Mouse (Mus musculus) liver, embryonic 11.5 days (tissue): Measurements from ENCODE around the gene Ptprj. TPM values are rescaled to one million over a fixed set of nuclear protein-coding genes. Genes with fewer than 3 reads are reported as not detected.
A peak's percentile ranks its signal among the peaks of the same experiment; 100 is the strongest.

Experiments used
- ATAC-seq: fragments of 200-750 bp; cut with Nextera tagmentation; replicated peaks from 2 replicates; pipeline ENCODE4 v1.8.0; 2017; ENCODE audit warnings: moderate number of reproducible peaks, mild to moderate bottlenecking, moderate TSS enrichment, moderate library complexity; ENCODE audit not compliant: low FRiP score
- DNase-seq: peaks from one replicate; pipeline ENCODE4 v3.0.0-alpha.2; 2017; ENCODE audit warnings: low spot score
- H3K27ac ChIP-seq: fragments of 300-500 bp; sonication (generic); 2 replicates; pipeline ENCODE4 v1.5.1; 2014; ENCODE audit warnings: mild to moderate bottlenecking, low read depth, low read length, control low read depth
- H3K27me3 ChIP-seq: fragments of 300-500 bp; sonication (generic); replicated peaks from 2 replicates; pipeline ENCODE4 v1.6.1; 2014; ENCODE audit warnings: low read length, mixed read lengths; ENCODE audit not compliant: control insufficient read depth, insufficient read depth
- H3K36me3 ChIP-seq: fragments of 300-500 bp; sonication (generic); 2 replicates; pipeline ENCODE4 v1.6.1; 2014; ENCODE audit warnings: mild to moderate bottlenecking, low read length, moderate library complexity, mixed read lengths; ENCODE audit not compliant: control insufficient read depth, insufficient read depth
- H3K4me1 ChIP-seq: fragments of 300-500 bp; sonication (generic); replicated peaks from 2 replicates; pipeline ENCODE4 v1.6.1; 2014; ENCODE audit warnings: low read length, mixed read lengths; ENCODE audit not compliant: control insufficient read depth, insufficient read depth
- H3K4me2 ChIP-seq: fragments of 300-500 bp; sonication (generic); 2 replicates; pipeline ENCODE4 v1.6.1; 2014; ENCODE audit warnings: mild to moderate bottlenecking, control low read depth, moderate library complexity
- H3K4me3 ChIP-seq: fragments of 300-500 bp; sonication (generic); 2 replicates; pipeline ENCODE4 v1.5.1; 2014; ENCODE audit warnings: low read depth, low read length, control low read depth
- H3K9ac ChIP-seq: fragments of 300-500 bp; sonication (generic); 2 replicates; pipeline ENCODE4 v1.6.1; 2014; ENCODE audit warnings: low read depth, low read length, control low read depth
- H3K9me3 ChIP-seq: fragments of 300-500 bp; sonication (generic); 2 replicates; pipeline ENCODE4 v1.6.1; 2016; ENCODE audit warnings: low read length, inconsistent platforms, mixed read lengths; ENCODE audit not compliant: control insufficient read depth
- WGBS: fragments of 180-500 bp; shearing (Covaris S2); extraction: QIAGEN DNeasy Blood & Tissue Kit; methylation state at CpG from one replicate; pipeline ENCODE4 v1.1.7; 2014; 5-methylcytosine and 5-hydroxymethylcytosine counted together
- polyA plus RNA-seq: library from polyadenylated mRNA; unstranded; fragments of >200 nt; fragmentation: Nextera tagmentation; extraction: Ambion mirVana; gene quantifications from 2 replicates; pipeline ENCODE4 v1.2.1, GENCODE M21; 2014

Ptprj gene
- polyA plus RNA-seq, 1 experiment from 2014 or later: 5.1 TPM

DNA sequence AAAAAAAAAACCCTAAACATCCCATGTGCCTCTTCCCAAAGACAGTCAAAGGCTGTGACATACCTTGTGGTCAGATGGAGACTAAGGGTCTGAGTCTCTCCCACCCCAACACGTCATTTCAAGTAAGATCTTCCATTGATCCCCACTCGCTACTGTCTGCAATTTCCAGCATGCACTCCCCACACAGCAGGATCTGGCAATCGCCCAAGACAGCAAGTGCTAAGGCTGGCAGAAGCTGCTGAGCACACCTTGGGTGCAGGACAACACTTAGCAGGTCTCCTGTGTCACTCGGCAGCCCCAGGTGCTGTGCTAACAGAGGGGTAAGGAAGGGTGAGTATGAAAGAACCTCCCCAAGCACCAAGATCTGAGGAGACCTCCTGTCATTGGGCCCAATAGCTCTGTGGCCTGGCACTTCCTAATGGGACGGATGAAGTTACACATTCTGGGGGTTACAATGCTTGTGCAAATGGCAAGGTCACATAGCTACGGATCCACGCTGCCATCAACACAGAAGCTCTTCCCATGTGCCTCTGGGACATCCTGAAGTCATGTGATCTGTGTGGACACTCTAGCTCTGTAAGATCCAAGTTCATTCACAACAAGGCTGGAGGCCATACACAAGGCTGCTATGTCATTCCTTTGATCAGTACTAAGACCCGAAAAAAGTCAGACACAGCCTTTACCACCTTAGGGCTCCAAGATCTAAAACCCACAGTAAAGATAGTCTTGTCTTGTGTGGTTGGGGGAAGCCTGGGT, 13.5 kb downstream of the Ptprj start:
- peak overlapping the region; percentile 47 for H3K4me2 ChIP-seq
- peak overlapping the region; percentile 57 for H3K9ac ChIP-seq
- WGBS: 72% methylated on average over 8 of the region's 8 CpGs
- peaks cover 50% of the 10 kb centered on the region for H3K4me1 ChIP-seq
- no peaks in the 10 kb centered on the region for H3K36me3 ChIP-seq
- peak overlapping the region; percentile 88 for H3K27ac ChIP-seq
- no peak for ATAC-seq
- H3K4me3 ChIP-seq: no peak overlapping the region
- no peaks in the 10 kb centered on the region for H3K27me3 ChIP-seq
- no peak for DNase-seq
- no peaks in the 10 kb centered on the region for H3K9me3 ChIP-seq

DNA sequence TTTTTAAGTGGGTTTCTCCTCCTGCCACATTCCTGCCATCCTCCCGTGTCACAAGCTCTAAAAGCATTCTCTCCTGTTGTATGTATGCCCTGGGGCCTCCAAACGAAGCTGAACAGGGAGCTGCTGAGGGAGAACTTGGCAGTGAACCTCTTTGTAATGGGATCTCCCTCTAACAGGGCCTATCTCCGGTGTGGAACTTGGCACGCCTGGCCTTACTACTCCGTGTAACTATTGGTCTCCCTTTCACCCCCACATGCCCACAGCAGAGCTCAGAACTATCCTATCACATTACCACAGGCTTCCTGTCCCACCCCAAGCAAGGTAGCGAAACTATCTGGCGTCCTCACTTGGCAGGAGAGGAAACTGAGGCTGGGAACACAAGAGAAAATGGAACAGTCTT, 14.4 kb downstream of the Ptprj start:
- DNase-seq (no peak), ATAC-seq (peak; percentile 84)
- peaks cover 59% of the 10 kb centered on the region for H3K4me1 ChIP-seq
- H3K36me3 ChIP-seq: no peaks in the 10 kb centered on the region
- H3K27me3 ChIP-seq: no peaks in the 10 kb centered on the region
- H3K27ac ChIP-seq: peak overlapping the region; percentile 88
- 36% methylated on average over 7 of the region's 7 CpGs for WGBS
- H3K4me3 ChIP-seq: no peak overlapping the region
- H3K4me2 ChIP-seq: peak overlapping the region; percentile 47
- H3K9ac ChIP-seq: peak overlapping the region; percentile 57
- H3K9me3 ChIP-seq: no peaks in the 10 kb centered on the region

DNA sequence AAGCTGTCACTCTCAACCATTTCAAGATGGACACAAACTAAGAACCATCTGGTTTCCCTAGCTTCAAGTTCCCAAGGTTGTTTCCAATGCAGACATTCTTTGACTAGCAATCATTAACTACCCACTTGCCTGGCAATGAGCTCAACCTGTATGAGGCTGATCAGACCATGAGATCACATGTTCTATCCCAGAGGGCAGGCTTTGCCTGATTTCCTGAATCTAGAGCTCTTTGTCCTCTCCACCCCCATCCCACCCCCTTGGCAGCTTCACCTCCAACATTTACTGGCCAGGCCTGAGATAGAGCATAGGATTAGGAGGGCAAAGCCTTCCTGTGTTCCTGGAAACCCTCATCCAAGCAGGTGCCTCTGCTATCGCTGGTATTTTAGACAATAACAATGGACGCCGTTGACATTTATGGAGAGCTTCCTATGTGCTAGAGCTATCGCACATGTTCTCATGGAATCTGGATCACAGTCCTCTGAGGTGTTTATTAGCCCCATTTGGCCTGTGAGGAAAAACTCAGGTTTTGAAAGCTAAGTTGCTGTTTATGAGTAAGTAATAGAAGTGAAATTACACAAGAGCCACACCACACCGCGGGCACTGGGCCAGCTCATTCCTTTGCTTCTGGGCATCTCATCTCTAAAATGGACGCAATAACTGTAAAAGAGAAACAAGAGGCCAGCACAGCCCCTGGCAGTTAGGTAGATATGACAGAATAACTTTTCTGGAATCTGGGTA, 15.1 kb downstream of the Ptprj start:
- Histone ChIP-seq H3K27ac (peak overlapping the region; percentile 88), H3K4me3 (no peak overlapping the region), H3K36me3 (no peaks in the 10 kb centered on the region), H3K9me3 (no peaks in the 10 kb centered on the region), H3K4me1 (peaks cover 66% of the 10 kb centered on the region), H3K4me2 (peak overlapping the region; percentile 47), H3K9ac (peak overlapping the region; percentile 57), H3K27me3 (no peaks in the 10 kb centered on the region)
- ATAC-seq (no peak), DNase-seq (no peak)
- 88% methylated on average over 7 of the region's 7 CpGs for WGBS

DNA sequence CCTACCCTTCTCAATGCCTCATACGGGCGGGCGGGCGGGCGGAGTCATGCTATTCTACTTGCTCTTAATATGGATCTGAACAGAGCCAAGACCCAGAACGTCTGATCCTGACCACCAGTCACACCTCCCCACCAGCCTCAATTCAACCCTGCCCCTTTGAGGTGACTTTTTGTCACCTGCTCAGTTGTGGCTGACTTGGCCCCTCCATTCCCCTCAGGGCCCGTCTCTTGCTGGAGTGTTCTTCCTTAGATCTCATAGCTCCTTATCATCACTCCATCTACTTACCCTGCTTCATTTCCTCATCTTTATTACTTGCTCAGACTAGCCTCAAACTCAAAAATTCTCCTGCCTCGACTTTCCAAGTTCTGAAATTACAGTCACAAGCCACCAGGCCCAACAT, 15.9 kb downstream of the Ptprj start:
- Histone ChIP-seq H3K4me3 (no peak overlapping the region), H3K27ac (0 out of 2 replicates have a peak overlapping the region, but pooled peaks have one; percentile 4), H3K27me3 (no peaks in the 10 kb centered on the region), H3K9ac (no peak overlapping the region), H3K36me3 (no peaks in the 10 kb centered on the region), H3K4me2 (no peak overlapping the region), H3K9me3 (no peaks in the 10 kb centered on the region), H3K4me1 (peaks cover 73% of the 10 kb centered on the region)
- no peak for DNase-seq
- no peak for ATAC-seq
- WGBS: 69% methylated on average over 8 of the region's 8 CpGs

DNA sequence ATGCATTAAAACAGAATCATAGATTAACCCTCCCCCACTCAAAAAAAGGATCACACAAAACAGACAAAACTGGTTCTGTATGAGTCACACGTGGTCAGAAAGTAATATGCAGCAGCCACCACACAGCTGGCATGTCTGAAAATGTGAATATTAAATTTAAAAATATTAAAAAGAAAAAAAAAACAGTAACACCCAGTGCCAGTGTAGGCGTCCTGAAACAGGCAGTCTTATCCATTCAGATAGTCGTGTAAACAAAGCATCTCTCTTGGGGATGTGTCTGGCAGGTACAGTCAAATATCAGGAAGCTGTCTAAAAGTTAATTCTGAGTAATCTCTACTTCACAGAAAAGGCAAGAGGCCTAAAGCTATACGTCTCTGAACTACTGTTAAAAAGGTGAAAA, 17.3 kb downstream of the Ptprj start:
- no peak overlapping the region for H3K9ac ChIP-seq
- H3K4me3 ChIP-seq: no peak overlapping the region
- no peaks in the 10 kb centered on the region for H3K36me3 ChIP-seq
- H3K4me2 ChIP-seq: no peak overlapping the region
- no peak for DNase-seq
- 47% methylated on average over 4 of the region's 4 CpGs for WGBS
- peaks cover 85% of the 10 kb centered on the region for H3K4me1 ChIP-seq
- H3K27me3 ChIP-seq: no peaks in the 10 kb centered on the region
- H3K27ac ChIP-seq: peak overlapping the region; percentile 64; the same call in 1 of the 2 replicates
- no peaks in the 10 kb centered on the region for H3K9me3 ChIP-seq
- no peak for ATAC-seq

DNA sequence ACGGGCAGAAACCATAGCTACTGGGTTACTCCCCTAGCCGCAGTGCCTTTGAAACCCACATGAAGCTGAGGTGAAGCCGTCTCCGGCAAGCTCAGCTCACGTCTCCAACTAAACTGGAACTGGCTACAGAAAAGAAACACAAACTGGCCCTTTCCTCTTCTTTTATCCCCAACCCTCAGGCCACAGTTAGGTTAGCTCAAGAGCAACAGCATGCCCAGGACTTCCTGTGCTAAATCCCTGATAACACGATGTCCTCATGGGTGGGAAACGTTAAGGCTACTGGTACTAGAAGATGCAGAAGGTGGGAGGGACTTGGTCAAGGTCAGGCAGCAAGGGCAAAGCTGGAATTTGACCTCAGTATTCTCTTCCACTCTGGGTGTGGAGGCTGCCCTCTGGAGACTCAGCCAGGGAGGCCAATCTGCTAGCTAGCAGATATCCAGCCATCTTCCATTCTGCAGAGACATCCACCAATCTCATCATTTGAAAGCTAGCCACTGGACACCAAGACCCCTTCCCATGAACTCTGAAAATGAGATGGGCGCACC, 18.2 kb downstream of the Ptprj start:
- peak overlapping the region; percentile 98; the same call in 1 of the 2 replicates for H3K27ac ChIP-seq
- no peaks in the 10 kb centered on the region for H3K36me3 ChIP-seq
- peak overlapping the region; percentile 28; the same call in 1 of the 2 replicates for H3K9ac ChIP-seq
- no peaks in the 10 kb centered on the region for H3K9me3 ChIP-seq
- ATAC-seq (no peak), DNase-seq (no peak)
- H3K27me3 ChIP-seq: no peaks in the 10 kb centered on the region
- 44% methylated on average over 8 of the region's 8 CpGs for WGBS
- H3K4me1 ChIP-seq: peaks cover 88% of the 10 kb centered on the region
- no peak overlapping the region for H3K4me3 ChIP-seq
- H3K4me2 ChIP-seq: peak overlapping the region; percentile 33

DNA sequence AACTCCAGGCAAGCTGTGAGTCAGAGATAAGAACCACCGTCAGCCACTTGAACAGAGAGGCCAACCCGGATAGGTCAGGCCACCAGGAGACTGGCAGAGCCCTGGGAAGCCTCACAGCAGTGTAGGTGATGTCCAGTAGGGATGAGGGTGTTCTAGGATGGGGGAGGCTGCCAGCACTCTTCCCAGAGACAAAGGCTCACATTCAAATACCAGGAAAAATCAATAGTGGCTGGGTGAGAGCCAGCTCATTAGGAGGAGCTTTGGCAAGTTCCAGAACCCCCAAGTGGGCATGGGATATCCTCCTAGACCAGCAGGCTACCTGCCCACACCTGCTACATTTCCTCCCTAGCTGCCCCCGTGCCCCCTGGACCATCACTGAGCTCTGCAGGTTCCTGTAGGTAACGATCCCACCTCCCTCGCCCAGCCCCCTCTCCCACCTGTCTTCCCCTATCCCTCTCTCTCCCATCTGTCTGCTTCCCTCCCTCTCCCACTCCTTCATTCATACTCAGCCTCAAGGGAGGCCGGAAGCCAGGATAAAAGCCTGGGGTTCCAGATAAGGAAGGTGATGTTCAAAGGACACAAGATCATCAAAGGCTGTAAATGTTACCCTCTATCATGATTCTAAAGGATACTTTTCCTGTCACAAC, 20.1 kb downstream of the Ptprj start:
- Histone ChIP-seq H3K4me2 (peak overlapping the region; percentile 52), H3K4me1 (peaks cover 77% of the 10 kb centered on the region), H3K9ac (peak overlapping the region; percentile 43), H3K36me3 (no peaks in the 10 kb centered on the region), H3K27ac (peak overlapping the region; percentile 98), H3K9me3 (no peaks in the 10 kb centered on the region), H3K27me3 (no peaks in the 10 kb centered on the region), H3K4me3 (no peak overlapping the region)
- ATAC-seq (peak; percentile 92), DNase-seq (peak; percentile 58)
- WGBS: 23% methylated on average over 6 of the region's 6 CpGs

DNA sequence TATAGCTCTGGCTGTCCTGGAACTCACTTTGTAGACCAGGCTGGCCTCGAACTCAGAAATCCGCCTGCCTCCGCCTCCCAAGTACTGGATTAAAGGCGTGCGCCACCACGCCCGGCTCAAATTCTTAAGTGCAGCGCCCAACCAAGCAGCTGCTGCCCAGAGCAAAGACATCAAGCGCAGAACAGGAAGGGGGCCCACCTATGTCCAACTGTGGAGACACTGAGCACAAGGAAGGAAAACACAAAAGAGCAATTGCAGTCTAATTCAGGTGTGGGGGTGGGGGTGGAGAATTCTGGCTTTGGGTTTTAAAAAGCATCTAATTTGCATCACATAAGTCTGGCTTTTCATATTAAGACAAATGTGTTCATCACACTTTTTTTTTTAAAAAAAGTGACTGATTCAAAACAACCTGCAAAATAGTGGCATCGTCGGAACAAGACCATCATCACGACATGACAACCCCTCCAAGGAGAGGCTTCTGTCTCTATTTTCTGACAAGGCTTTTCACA, 20.7 kb downstream of the Ptprj start:
- peak; percentile 70 for ATAC-seq
- Histone ChIP-seq H3K4me2 (peak overlapping the region; percentile 52), H3K4me1 (peaks cover 73% of the 10 kb centered on the region), H3K27ac (peak overlapping the region; percentile 98), H3K36me3 (no peaks in the 10 kb centered on the region), H3K9ac (peak overlapping the region; percentile 52), H3K4me3 (0 out of 2 replicates have a peak overlapping the region, but pooled peaks have one; percentile 10), H3K27me3 (no peaks in the 10 kb centered on the region), H3K9me3 (no peaks in the 10 kb centered on the region)
- peak; percentile 63 for DNase-seq
- 46% methylated on average over 12 of the region's 12 CpGs for WGBS
